Mouse (Mus musculus) stomach, embryonic 14.5 days (tissue): ENCODE measurements around the gene F11r. TPM values are rescaled to one million over a fixed set of nuclear protein-coding genes. Genes with fewer than 3 reads are reported as not detected.
A peak's percentile ranks its signal among the peaks of the same experiment; 100 is the strongest.

Experiments used
- ATAC-seq: fragments of 200-750 bp; cut with Nextera tagmentation; 2 replicates; pipeline ENCODE4 v1.8.0; 2017; ENCODE audit warnings: low read depth, moderate TSS enrichment; ENCODE audit not compliant: insufficient number of reproducible peaks, insufficient read depth, low FRiP score
- H3K27ac ChIP-seq: fragments of 300-500 bp; sonication (generic); 2 replicates; pipeline ENCODE4 v1.5.1; 2014; ENCODE audit warnings: mild to moderate bottlenecking, low read length, moderate library complexity, mixed read lengths
- H3K27me3 ChIP-seq: fragments of 300-500 bp; sonication (generic); 2 replicates; pipeline ENCODE4 v1.6.1; 2014; ENCODE audit warnings: low read length, control low read depth, mixed read lengths; ENCODE audit not compliant: control insufficient read depth, insufficient read depth
- H3K36me3 ChIP-seq: fragments of 300-500 bp; sonication (generic); 2 replicates; pipeline ENCODE4 v1.6.1; 2014; ENCODE audit warnings: mild to moderate bottlenecking, control low read depth, low read length, moderate library complexity, mixed read lengths; ENCODE audit not compliant: control insufficient read depth, insufficient read depth
- H3K4me1 ChIP-seq: fragments of 300-500 bp; sonication (generic); 2 replicates; pipeline ENCODE4 v1.6.1; 2014; ENCODE audit warnings: low read length, control low read depth, mixed read lengths; ENCODE audit not compliant: control insufficient read depth, insufficient read depth
- H3K4me2 ChIP-seq: fragments of 300-500 bp; sonication (generic); replicated peaks from 2 replicates; pipeline ENCODE4 v1.6.1; 2014; ENCODE audit warnings: low read depth, low read length, control low read depth
- H3K4me3 ChIP-seq: fragments of 300-500 bp; sonication (generic); 2 replicates; pipeline ENCODE4 v1.5.1; 2014; ENCODE audit warnings: low read depth, low read length, control low read depth
- H3K9ac ChIP-seq: fragments of 300-500 bp; sonication (generic); replicated peaks from 2 replicates; pipeline ENCODE4 v1.6.1; 2014; ENCODE audit warnings: low read depth, mild to moderate bottlenecking, control low read depth, low read length, moderate library complexity, mixed read lengths
- H3K9me3 ChIP-seq: fragments of 300-500 bp; sonication (generic); 2 replicates; pipeline ENCODE4 v1.6.1; 2016; ENCODE audit warnings: low read depth, low read length, control low read depth; ENCODE audit not compliant: control insufficient read depth
- WGBS: fragments of 180-500 bp; shearing (Covaris S2); extraction: QIAGEN DNeasy Blood & Tissue Kit; methylation state at CpG from one replicate; pipeline ENCODE4 v1.1.7; 2014; 5-methylcytosine and 5-hydroxymethylcytosine counted together
- polyA plus RNA-seq: library from polyadenylated mRNA; unstranded; fragments of >200 nt; fragmentation: Nextera tagmentation; extraction: Ambion mirVana; gene quantifications from 2 replicates; pipeline ENCODE4 v1.2.1, GENCODE M21; 2014

Gene F11r
- polyA plus RNA-seq, 1 experiment from 2014 or later: 119 TPM

GRCm38 (mm10) chr1:171411492-171411941 is 25.8 kb upstream of the F11r start:
- no peaks in the 10 kb centered on the region for H3K9me3 ChIP-seq
- peak overlapping the region; percentile 85 for H3K4me3 ChIP-seq
- under 1% methylated on average over 37 of the region's 39 CpGs for WGBS
- H3K9ac ChIP-seq: peak overlapping the region; percentile 71
- peaks cover 18% of the 10 kb centered on the region for H3K36me3 ChIP-seq
- peak overlapping the region; percentile 49 for H3K4me2 ChIP-seq
- ATAC-seq: peak; percentile 77
- peaks cover 15% of the 10 kb centered on the region for H3K4me1 ChIP-seq
- peak overlapping the region; percentile 83 for H3K27ac ChIP-seq
- no peaks in the 10 kb centered on the region for H3K27me3 ChIP-seq

GRCm38 (mm10) chr1:171412001-171412441 is 25.3 kb upstream of the F11r start:
- Histone ChIP-seq H3K4me3 (peak overlapping the region; percentile 85), H3K9ac (peak overlapping the region; percentile 71), H3K36me3 (peaks cover 23% of the 10 kb centered on the region), H3K4me2 (peak overlapping the region; percentile 49), H3K9me3 (no peaks in the 10 kb centered on the region), H3K27me3 (no peaks in the 10 kb centered on the region), H3K27ac (peak overlapping the region; percentile 83), H3K4me1 (peaks cover 15% of the 10 kb centered on the region)
- ATAC-seq: peak; percentile 17; the same call in 1 of the 2 replicates
- under 1% methylated on average over 20 of the region's 20 CpGs for WGBS

DNA sequence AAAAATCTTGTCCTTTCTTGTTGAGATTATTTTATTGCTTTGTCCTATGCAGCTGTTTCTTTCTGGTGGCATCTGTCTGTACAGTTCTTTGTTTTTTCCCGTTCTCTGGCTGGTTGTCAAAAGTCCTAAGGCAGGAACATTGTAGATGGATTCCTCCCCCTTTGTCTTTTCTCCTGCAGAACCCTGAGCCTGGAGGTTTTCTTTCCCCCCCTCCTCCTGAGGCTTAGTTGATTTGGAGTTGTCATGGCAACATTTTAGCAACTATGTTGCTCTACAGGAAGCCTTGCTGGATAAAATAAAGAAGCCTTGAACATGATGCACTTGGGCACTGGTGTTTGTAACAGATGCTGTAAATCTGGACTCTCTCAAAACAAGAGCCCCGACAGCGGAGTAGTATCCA is 24.9 kb upstream of the F11r start:
- Histone ChIP-seq H3K4me1 (peaks cover 15% of the 10 kb centered on the region), H3K9ac (peak overlapping the region; percentile 71), H3K27me3 (no peaks in the 10 kb centered on the region), H3K27ac (peak overlapping the region; percentile 83), H3K36me3 (peaks cover 27% of the 10 kb centered on the region), H3K9me3 (no peaks in the 10 kb centered on the region), H3K4me3 (peak overlapping the region; percentile 85), H3K4me2 (peak overlapping the region; percentile 49)
- ATAC-seq: no peak
- 46% methylated on average over 3 of the region's 3 CpGs for WGBS

DNA sequence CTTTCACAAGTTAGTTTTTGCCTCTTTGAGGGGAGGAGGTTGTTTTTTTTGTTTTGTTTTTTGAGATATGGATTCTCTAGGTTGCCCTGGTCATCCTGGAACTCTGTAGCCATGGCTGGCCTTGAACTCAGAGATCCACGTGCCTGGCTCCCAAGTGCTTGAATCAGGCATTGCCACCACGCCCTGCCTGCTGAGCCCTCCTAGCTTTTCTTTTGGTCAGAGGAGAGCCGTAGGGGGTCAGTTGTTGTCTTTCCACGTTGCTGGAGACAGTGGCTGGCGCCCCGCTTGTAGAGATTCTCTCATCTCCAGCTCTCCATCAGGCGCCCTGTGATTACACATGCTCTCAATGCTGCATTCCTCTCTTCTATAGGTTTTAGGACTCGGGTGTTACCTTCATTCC is 23.7 kb upstream of the F11r start:
- no peak overlapping the region for H3K9ac ChIP-seq
- H3K4me3 ChIP-seq: no peak overlapping the region
- peaks cover 34% of the 10 kb centered on the region for H3K36me3 ChIP-seq
- no peaks in the 10 kb centered on the region for H3K9me3 ChIP-seq
- H3K27ac ChIP-seq: no peak overlapping the region
- WGBS: 83% methylated on average over 8 of the region's 8 CpGs
- ATAC-seq: no peak
- peaks cover 15% of the 10 kb centered on the region for H3K4me1 ChIP-seq
- H3K27me3 ChIP-seq: no peaks in the 10 kb centered on the region
- no peak overlapping the region for H3K4me2 ChIP-seq

DNA sequence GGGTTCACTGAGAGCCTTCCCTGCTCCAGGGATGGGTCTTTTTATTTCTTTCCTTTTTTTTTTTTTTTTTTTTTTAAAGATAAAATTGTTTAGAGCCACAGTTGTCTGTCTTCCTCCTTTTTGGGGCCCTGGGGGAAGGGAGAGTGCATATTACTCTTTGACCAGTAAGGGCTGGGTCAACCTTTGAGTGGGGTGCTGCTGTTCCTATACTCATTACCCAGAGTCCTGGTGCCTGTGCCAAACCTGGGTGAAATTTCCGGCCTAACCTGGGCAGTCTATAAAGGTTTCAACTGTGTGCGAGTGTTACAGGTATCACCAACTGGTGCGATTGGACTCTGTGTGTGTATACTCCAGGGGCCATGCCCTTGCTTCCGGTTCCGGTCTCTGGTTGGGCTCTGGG is 18.7 kb upstream of the F11r start, which contains the start of gene Tstd1:
Gene Tstd1, plus strand, starts transcription at position 213 of the 400 bp plus-strand sequence.
- H3K4me1 ChIP-seq: 0 out of 2 replicates have a peak, but pooled peaks cover 1% of the 10 kb centered on the region
- no peak within 1 kb of the TSS for H3K4me2 ChIP-seq
- WGBS: 87% methylated on average over 5 of the region's 5 CpGs
- no peaks in the 10 kb centered on the region for H3K9me3 ChIP-seq
- no peak for ATAC-seq
- no peak within 1 kb of the TSS for H3K4me3 ChIP-seq
- peaks cover 47% of the 10 kb centered on the region for H3K36me3 ChIP-seq
- H3K9ac ChIP-seq: no peak within 1 kb of the TSS
- H3K27ac ChIP-seq: peak within 1 kb of the TSS; percentile 61
- no peaks in the 10 kb centered on the region for H3K27me3 ChIP-seq

DNA sequence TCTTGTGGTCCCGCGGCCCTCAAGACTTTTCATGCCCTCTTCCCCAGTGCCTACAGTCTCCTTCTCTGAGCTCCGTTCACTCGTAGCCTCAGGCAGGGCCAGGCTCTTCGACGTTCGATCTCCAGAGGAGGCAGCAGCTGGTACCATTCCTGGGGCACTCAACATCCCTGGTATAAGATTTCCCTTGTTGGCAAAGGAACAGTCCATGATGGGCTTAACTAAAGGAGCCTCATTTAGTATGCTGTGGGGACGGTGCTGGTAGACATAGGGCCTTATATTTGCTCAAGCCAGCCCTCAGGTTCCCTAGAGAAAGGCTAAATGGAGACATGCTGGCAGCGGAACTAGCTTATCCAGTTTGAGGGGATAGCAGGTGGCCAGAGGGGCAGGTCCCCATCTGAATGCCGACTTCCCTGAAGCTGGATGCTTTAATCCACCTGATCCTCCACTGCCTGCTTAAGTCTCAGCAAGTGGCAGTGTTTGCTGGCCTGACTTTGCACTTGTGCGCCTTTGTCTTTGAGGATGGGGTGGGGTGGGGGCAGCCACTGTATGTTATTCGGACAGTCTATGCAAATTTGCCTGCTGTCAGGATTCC is 17.9 kb upstream of the F11r start:
- peak overlapping the region; percentile 61 for H3K27ac ChIP-seq
- peaks cover 45% of the 10 kb centered on the region for H3K36me3 ChIP-seq

DNA sequence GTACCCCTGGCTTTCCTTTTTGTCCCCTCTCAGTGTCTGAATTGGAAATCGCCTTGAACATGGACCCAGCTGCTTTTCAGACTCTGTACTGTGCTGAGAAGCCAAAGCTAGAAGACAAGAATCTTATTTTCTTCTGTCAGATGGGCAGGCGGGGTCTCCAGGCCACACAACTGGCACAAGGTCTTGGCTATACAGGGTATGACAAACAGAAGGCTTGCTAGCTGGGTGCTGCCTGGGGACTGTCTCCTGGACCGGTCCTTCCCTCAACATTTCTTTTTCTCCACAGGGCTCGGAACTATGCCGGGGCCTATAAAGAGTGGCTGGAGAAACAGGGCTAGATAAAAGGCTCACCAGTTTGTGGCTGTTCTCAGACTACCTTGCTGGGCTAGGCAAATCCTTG is 17.4 kb upstream of the F11r start:
- ATAC-seq: no peak
- Histone ChIP-seq H3K4me3 (no peak overlapping the region), H3K27ac (peak overlapping the region; percentile 61; the same call in 1 of the 2 replicates), H3K27me3 (no peaks in the 10 kb centered on the region), H3K4me1 (no peaks in the 10 kb centered on the region), H3K9me3 (no peaks in the 10 kb centered on the region), H3K9ac (no peak overlapping the region), H3K36me3 (peaks cover 43% of the 10 kb centered on the region), H3K4me2 (no peak overlapping the region)
- 82% methylated on average over 5 of the region's 5 CpGs for WGBS

More for the DNA sequence above, 17.9 kb upstream of the F11r start:
- Histone ChIP-seq H3K4me3 (no peak overlapping the region), H3K4me2 (no peak overlapping the region), H3K9ac (no peak overlapping the region), H3K4me1 (no peaks in the 10 kb centered on the region), H3K27me3 (no peaks in the 10 kb centered on the region), H3K9me3 (no peaks in the 10 kb centered on the region)
- 63% methylated on average over 12 of the region's 12 CpGs for WGBS
- peak; percentile 42; the same call in 1 of the 2 replicates for ATAC-seq

DNA sequence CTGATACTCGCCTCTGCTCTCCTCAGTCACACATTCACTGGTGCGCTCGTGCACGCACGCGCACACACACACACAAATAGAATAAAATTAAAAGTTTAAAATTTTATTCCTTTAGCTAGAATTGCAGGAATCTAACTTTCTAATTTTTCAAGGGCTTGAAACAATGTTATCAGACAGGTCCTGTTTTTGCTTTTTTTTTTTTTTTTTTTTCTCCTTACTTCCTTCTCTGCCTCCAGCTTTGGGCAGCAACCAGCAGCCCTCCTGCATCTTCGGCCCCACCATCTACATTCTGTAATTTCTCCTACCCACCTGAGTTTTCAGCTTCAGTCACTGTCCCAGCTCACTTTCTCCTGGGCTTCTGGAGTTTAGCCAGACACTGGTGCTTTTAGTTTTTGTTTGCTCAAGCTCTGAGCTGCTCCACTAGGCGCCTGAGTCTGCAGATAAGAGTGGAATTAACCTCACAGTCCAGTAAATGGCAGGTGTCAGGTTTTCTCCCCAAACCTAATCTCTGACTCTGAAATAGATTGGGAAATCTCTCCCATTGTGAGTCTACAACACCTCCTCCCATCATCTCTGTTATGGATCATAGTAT is 14.7 kb upstream of the F11r start:
- Histone ChIP-seq H3K27me3 (no peaks in the 10 kb centered on the region), H3K36me3 (peaks cover 19% of the 10 kb centered on the region), H3K9ac (no peak overlapping the region), H3K4me3 (no peak overlapping the region), H3K9me3 (no peaks in the 10 kb centered on the region), H3K27ac (no peak overlapping the region), H3K4me1 (0 out of 2 replicates have a peak, but pooled peaks cover 4% of the 10 kb centered on the region), H3K4me2 (no peak overlapping the region)
- no peak for ATAC-seq
- WGBS: 74% methylated on average over 8 of the region's 8 CpGs
